Mouse (Mus musculus): ENCODE results near the gene S1pr2. TPM values are rescaled to one million over a fixed set of nuclear protein-coding genes. Genes with fewer than 3 reads are reported as not detected.

Gene S1pr2
- total RNA-seq, 2 experiments from 2014 or later, result 2.8 to 8.9 TPM

DNA sequence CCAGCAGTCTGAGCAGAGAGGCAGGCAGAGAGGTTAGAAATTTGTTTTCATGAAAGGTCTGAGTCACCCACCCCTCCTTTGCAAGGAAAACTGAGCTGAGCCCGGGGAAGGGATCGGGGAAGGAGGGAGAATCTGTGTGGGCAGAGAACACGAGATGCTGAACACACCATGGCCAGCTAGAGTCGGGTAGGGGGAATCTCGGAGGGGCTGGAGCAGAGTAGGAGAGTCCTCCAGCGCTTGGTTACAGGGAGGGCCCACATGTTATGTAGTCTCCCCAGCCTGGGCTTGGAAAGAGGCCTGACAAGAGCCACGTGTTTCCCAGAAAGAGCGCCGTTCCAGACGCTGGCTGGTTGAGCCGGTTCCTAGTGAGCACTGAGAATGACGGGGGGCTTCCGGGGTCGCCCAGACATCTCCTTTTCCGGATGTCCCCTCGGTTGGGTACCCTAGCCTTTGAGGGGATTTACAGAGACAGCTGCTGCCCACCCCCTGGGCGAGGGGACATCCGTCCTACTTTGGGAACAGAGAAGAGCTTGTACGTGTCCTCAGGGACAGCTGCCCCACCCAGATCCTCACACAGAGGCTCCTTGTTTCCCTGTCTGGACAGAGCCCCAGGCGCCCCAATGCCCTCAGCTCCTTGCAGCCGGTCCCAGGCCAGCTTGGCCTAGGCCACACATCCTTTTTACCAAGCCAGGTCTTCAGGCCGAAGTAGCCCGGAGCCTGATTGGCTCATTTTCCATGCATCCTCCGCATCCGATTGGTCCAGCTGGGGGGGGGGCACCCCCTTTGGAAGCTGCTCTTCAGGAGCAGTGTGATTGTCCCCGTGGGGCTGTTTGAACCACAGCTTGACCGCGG is 4.2 kb downstream of the S1pr2 start:
- ATAC-seq (ENCODE audit: poor library complexity, severe bottlenecking), result no peak

DNA sequence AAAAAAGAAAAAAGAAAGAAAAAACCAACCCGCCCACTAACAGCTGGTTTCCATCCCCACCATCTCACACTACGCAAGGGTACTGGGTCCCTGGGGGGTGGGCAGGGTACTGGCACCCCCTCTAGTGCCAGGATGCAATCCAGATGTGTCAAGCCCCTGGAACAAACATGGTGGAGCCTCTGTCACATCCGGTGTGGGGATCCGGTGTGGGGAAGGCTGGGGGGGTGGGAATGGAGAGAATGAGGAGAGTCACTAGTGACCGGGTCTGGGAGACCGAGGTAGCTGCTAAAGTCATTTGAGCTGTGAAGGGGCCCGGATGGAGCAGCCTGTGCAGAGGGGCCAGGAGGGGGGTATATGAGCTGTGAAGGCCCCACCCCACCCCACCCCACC is 4.8 kb downstream of the S1pr2 start:
- ATAC-seq (ENCODE audit: poor library complexity, severe bottlenecking), result no peak

DNA sequence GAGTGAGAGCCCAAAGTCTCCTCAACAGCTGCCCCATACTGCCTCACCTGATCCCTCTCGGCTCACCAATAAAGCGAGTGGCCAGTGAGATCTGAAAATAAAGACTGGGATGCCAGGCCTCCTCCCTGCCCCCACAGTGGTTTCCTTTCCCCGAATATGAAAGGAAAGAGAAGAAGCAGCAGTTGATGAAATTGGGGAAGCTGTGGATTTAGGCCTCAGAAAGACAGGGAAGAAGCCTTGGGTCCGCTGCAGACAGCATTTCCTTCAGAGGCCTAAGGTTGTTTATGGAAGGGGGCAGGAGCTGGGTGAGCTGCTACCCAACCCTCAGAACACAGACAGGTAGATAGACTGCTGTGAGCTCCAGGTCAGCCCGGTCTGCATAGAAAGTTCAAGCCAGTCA is 9.8 kb downstream of the S1pr2 start:
- ATAC-seq (ENCODE audit: poor library complexity, severe bottlenecking), result peak; percentile 60

DNA sequence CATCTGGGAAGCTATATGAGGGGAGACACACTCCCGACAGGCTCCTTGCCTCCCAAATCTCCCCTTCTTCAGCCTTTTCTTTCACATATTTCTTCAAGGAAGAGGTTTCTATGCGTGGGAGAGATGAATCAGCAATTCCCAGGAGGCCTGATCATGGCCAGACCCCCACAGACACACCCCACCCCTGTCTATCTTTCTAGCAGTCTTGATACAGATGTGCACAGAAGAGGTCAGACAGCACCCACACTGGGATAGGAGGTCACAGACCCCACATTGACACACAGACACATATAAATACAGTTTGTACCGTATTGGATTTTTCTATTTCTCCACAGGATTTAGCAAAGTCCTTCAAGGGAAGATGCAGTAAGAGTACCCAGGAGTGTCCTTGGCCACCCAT is 10.6 kb downstream of the S1pr2 start:
- ATAC-seq (ENCODE audit: poor library complexity, severe bottlenecking), result no peak

DNA sequence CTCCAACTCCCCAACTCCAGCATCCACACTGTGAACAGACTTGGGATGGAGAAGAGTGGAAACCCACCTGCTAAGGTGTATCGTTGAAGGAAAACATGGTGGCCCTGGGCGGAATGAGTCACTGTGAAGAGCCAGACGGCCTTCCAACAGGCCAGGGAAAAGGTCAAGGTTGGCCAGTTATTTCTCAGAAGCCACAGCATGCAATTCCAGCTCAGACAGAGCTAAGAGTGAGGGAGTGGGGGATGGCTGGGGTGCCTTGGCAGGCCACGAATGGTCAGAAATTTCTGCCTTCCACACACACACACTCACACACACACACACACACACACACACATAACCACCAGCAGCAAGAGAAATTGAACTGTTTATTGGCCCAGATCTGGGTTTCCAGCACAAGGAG is 11.0 kb downstream of the S1pr2 start:
- no peak for ATAC-seq (ENCODE audit: poor library complexity, severe bottlenecking)

DNA sequence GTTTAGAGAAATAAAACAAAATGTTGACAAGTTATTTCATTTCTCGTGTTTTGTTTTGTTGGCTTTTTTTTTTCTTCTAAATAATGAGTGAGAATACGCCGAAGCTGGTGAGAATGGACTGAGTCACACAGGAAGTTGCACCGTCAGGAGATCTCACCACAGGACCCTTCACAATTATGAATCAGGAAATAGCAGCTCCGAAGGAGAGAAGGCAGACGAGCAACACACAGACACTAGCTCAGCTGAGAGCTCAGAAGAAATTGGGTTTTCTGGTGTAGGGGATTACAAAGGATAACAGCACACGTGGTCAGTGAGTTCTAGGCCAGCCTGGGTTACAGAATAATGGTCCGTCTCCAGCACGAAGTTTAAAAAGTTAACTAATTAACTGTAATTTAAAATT is 15.0 kb downstream of the S1pr2 start:
- peak; percentile 96 for ATAC-seq (ENCODE audit: poor library complexity, severe bottlenecking)

DNA sequence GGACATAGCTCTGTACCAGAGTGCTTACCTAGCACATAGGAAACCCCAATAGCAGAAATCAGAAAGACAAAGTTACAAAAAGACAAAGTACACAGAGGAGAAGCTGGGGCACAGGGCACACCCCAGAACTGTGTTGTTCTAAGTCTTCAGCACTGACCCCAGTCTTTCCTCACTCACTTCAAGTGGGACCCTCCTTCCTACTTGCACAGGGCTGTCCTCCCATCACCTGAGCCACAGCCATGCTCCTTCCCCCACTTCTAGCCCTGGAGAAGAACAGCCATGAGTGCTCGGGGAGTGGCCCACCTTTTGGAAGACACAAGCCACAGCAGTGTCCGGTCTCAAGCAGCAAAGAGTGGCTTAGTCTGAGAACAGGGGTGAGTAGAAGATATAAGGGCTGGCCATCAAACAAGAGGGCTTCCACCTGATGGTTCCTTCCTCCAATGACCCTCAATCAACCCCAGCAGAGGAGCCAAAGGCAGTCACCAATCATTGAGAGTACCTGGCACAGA is 17.1 kb downstream of the S1pr2 start, which contains the start of gene Dnmt1:
TSS of gene Dnmt1 (minus strand) at position 459 of the 509 bp plus-strand sequence.
- ATAC-seq (ENCODE audit: poor library complexity, severe bottlenecking), result no peak

DNA sequence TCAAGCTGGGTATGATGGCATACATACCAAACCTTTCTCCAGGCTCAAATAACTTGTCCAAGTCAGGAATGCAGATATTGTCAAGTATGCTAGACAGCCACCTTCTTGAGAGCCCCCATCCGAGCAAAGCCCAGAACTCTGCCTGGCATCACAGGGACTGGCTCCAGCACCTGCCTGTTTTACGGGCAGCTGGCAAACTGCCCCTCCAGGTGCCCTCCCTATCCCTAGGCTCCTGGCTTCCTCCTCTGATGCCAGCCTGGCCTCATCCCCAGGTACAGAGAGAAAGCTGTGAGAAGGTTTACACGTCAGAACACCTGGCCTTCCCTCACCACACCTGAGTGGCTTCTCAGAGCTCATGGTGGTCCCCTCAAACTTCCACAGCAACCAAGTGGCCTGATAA is 19.6 kb downstream of the S1pr2 start:
- ATAC-seq (ENCODE audit: poor library complexity, severe bottlenecking), result no peak

DNA sequence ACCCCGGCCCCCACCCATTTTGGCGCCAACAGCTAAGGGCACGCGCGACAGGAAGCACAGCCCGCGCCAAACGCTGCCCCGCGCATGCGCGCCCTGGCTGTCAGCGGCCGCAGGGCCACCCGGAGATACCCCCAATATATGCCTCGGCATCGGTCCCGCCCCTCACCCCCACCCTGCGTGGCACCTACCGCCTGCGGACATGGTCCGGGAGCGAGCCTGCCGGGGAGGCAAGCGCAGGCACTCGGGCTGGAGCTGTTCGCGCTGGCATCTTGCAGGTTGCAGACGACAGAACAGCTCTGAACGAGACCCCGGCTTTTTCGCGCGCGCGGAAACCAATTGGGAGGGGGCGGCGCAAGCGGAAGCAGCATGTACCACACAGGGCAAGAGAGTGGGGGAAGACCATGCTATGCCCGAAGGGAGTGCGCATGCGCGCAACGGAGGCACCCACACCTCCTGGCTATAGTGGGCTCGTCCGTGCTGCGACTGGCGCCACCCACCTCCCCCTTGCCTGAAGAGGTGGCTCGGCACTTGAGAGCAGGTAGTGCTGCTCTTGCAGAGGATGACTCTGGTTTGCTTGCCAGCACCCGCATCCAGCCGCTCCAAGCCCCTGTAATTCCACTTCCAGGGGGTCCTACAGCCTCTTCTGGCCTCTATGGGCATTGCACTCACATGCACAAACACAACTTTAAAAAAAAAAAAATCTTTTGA is 23.9 kb downstream of the S1pr2 start:
- peak; percentile 97 for ATAC-seq (ENCODE audit: poor library complexity, severe bottlenecking)

DNA sequence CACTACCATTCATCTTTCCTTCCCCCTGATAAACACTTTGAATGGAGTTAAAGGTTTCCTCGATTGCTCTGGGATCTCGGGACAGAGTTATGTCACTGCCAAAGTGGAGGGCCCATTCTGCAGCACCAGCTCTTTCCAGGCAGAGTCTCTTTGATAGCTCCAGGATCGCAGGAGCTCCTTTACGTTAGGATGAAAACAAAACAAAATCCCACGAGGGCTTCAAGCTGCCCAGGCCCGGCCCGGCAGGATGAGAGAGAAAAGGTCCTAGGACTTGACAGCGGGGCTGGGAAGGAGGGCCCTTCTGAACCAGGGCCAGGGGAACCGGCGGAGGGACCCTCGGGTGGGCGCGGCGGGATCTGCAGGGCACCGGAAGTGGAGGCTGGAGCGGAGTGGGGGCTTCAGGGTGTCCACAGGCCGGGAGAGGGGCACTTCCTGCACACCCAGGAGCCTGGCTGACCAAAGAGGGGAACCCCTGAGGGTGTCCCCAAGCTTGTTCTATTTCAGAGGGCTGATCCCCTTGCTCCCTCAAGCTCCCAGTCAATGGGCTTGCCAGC is 24.5 kb downstream of the S1pr2 start:
- no peak for ATAC-seq (ENCODE audit: poor library complexity, severe bottlenecking)

DNA sequence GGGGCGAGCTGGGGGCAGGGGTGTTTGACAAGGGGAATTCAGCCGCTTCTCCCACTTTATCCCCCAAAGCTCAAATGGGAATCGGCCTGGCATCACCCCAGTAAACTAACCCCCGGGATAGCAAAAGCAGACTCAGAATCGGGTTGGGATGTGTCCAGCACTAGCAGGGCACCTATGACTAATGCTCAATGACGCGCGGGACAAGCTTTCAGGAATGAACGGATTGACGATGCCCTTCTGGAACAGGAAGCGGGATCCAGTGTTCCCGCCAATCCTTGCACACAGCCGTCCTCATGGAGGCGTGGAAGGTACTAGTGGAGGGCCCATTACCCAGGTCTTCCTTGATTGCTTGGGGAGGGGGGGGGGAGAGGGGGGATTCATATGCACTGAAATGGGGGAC is 25.1 kb downstream of the S1pr2 start:
- ATAC-seq (ENCODE audit: poor library complexity, severe bottlenecking), result no peak

DNA sequence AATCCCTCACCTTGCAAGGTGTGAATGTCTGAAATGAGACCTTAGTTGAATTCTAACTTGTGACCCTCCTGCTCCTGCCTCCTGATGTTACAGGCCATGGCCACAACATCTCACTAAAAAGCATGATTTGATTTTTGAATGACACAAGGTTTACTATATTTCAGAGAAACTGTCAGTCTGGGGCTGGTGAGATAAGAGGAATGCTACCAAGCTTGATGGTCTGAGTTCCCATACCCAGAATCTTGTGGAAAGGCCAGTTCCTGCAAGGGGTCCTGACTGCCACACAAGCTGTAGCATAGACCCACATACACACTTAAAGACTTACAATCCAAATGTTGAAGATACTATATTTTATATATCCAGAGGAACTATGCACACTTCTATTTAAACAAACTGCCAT is 26.2 kb downstream of the S1pr2 start:
- no peak for ATAC-seq (ENCODE audit: poor library complexity, severe bottlenecking)

DNA sequence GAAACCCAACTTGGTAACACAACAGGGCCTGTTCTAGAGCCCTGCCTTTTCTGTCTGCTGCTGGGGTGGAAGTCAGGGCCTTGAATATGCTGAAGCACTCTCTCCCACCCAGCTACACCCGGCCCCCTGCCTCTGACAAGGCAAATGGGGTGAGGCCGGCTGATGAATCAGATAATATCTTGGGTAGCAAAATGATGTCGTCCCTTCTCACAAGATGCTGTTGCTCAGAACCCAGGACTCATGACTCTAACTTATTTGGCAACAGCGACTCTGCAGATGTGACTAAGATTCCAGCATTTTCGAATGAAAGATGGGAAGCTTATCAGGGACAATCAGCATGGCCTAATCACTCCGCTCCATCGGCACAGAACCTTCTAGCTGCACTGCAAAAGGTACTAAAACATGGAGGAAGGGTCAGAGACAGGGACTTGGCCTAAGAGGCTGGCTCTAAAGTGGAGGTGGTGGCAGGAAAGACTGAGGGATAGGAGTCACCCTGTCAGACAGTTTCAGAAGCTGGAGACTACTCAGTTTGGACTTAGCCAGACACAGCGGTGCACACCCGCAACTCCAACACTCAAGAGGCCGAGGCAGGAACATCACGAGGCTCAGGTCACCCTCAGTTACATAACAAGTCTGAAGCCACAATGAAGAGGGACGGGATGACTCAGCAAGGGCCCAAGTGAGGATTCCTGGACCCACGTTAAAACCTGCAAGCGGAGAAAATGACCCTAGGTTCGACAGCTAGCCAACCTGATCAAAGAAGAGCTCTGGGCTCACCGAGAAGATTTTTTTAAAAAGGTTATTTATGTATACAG is 30.3 kb downstream of the S1pr2 start:
- peak; percentile 65 for ATAC-seq (ENCODE audit: poor library complexity, severe bottlenecking)

DNA sequence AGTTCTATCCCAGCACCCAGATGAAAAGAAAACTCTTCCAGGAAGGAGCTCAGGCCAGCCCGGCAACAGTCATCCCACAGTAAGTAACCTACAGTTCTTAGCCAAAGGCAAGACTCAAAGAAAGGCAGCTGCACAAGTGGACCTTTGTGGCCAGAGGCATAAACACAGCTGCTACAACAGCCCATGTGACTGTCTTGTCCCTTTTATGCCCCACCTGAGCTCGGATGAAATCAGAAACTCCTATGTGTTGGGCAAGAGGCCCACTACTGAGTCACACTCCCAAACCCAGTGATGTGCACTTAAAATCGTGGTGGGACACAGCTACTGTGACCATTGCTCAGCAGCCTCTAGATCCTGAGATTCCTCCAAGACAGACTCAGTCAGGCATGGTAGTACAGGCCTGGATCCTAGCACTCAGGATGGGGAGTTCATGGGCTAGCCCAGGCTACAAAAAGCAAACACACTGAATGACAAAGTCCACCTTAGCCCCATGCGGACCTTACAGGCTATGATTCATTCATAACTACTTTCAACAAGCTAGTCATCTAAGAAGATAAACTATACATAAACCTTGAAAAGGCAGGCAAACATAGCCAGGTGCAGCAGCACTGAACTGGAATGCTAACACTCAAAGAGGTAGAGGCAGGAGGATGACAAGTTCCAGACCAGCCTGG is 31.7 kb downstream of the S1pr2 start:
- ATAC-seq (ENCODE audit: poor library complexity, severe bottlenecking), result no peak

DNA sequence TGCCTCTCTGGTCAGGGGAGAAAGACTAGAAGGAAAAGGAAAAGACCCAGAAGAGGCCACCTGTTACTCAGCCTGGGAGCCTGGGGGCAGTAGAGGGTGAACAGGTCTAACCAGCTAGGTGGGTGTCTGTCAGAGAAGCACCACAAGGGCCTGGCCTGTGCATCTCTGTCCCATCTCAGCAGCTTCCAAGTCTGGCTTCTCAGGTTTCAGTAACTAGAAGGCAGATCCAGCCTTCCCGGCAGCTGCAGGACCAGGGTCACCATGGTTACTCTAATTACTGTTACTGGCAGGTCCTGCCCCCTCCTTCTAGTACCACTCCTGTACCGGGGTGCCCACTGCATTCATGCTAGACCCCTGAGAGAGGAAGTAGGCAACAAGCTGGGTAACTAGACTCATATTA is 32.7 kb downstream of the S1pr2 start:
- no peak for ATAC-seq (ENCODE audit: poor library complexity, severe bottlenecking)

DNA sequence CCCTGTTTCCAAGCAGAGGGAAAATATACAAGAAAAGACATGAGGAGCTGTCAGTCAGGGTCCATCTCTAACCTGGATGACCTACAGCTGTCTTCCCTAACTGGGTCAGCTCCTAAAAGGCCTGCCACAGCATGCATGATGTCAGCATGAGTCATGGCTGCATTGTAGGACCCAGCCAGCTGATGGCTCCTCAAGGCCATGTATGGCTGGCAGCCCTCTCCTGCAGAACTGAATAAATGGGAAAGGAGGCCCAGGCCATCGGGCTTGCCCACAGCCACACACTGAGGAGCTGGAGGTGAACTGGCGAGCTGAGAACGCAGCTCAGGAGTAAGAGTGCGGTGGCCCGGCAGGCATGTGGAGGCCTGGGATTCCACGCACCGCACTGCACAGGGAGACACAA is 33.2 kb downstream of the S1pr2 start:
- no peak for ATAC-seq (ENCODE audit: poor library complexity, severe bottlenecking)

DNA sequence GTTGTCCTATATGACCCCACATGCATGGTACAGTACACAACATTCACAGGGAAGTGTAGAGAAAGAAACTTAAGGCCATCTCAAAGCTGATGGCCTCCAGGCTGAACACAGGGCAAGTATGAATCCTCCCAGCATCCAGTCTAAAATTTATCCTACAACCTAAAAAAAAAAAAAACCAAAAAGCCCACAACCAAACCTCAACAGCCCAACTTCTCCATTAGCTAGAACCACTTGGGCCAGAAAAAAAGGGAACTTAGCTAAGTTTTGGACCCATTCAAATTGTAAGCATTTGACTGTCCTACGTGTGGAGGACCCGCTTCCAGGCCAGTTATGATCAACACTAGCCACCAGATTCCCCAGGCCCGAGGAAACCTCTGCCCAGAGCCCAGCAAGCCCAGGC is 53.3 kb downstream of the S1pr2 start:
- no peak for ATAC-seq (ENCODE audit: poor library complexity, severe bottlenecking)

DNA sequence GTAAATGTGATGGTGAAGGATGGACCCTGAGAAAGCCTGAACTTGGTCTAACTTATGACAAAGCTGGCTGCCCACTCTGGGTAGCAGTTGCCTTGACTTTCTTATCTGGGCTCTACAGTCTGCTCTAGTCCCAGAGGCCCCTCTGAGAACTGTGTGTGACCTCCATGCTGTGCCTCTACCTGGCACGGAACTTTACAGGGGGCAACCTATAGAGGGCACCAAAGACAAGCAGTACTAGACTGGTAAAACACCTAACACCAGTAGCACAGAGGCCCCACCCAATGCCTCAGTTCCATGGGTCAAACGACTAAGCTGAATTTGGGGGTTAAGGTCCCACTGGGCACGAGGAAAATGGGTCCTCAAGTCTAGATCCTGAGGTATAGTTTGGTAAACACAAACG is 60.4 kb downstream of the S1pr2 start:
- peak; percentile 78 for ATAC-seq (ENCODE audit: poor library complexity, severe bottlenecking)
